Mouse (Mus musculus): ENCODE results near the gene Whamm.

DNA sequence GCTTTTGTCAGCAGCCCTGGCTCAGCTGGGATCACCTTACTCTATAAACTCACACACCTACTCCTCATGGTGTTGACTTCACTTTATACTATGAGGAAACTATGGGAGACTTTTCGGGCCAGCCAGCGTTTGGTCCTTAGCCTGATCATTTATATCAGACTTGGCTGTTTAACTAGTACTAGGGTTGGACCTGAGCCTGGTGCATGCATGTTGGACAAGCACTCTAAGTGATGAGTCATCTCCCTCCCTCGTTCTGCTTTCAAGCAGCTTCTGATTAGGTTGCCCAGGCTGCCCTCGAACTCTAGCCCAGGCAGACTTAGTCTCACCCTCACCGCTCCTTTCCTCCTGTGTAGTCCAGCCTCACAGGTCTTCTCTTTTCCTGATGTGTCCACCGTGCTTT lies 2.3 kb downstream of the Whamm start:
- no peak for TF ChIP-seq CTCF (IDR thresholded peaks at IDR 0.05)
- no peak for TF ChIP-seq EP300 (IDR thresholded peaks at IDR 0.05)

Data from lung, postnatal 0 days (tissue).